In genomic region chr12:108836722-108837121, GRCm38 (mm10) we compare ENCODE assay signal across 8 mouse cellular contexts. TPM values are rescaled to one million over a fixed set of nuclear protein-coding genes. Genes with fewer than 3 reads are reported as not detected.
A peak's percentile ranks its signal among the peaks of the same experiment; 100 is the strongest.
DNase-seq lines count a peak whose midpoint lies in the region; ATAC-seq and TF ChIP-seq lines count a peak whose summit lies in the region.
"Had no signal": no experiment of that assay in that cellular context is flagged by ENCODE, and none has a peak within 500 bp of the region (broad histone marks: within the 10 kb centered on the region; RNA-seq: fewer than 3 reads in every experiment).

No protein-coding gene starts in this region.

- no peaks in the 10 kb centered on the region for H3K9me3 ChIP-seq in embryonic facial prominence, embryonic 13.5 days
- no peaks in the 10 kb centered on the region for H3K9me3 ChIP-seq in intestine, embryonic 14.5 days (ENCODE audit: control insufficient read depth, low read length)
- H3K9me3 ChIP-seq in neural tube, embryonic 13.5 days = no peaks in the 10 kb centered on the region

- peak overlapping the region; percentile 85 for H3K27ac ChIP-seq in embryonic facial prominence, embryonic 13.5 days
- peak overlapping the region; percentile 82 for H3K27ac ChIP-seq in intestine, embryonic 14.5 days (ENCODE audit: low read depth)
- peak overlapping the region; percentile 86 for H3K27ac ChIP-seq in neural tube, embryonic 13.5 days (replicated peaks)
- H3K27ac ChIP-seq: macrophage had no signal

- H3K27me3 ChIP-seq in embryonic facial prominence, embryonic 13.5 days = no peaks in the 10 kb centered on the region
- H3K27me3 ChIP-seq in intestine, embryonic 14.5 days (replicated peaks; ENCODE audit: control insufficient read depth, insufficient read depth, low read length) = no peaks in the 10 kb centered on the region
- peaks cover 6% of the 10 kb centered on the region; the same call in 1 of the 2 replicates for H3K27me3 ChIP-seq in neural tube, embryonic 13.5 days

- no peak for DNase-seq in lung, adult 2 months
- DNase-seq in lung, postnatal 4 days = no peak
- DNase-seq in intestine, embryonic 14.5 days (ENCODE audit: low spot score) = no peak
- no peak for DNase-seq in adrenal gland, adult 2 months
- DNase-seq in natural killer cell, adult 2 months (ENCODE audit: low spot score in 2 of 2) = no peak

- peak overlapping the region; percentile 97 for H3K4me2 ChIP-seq in embryonic facial prominence, embryonic 13.5 days
- peak overlapping the region; percentile 94 for H3K4me2 ChIP-seq in intestine, embryonic 14.5 days (ENCODE audit: low read length)
- peak overlapping the region; percentile 77 for H3K4me2 ChIP-seq in neural tube, embryonic 13.5 days

- no peak for TF ChIP-seq POLR2A in lung, adult 2 months (IDR thresholded peaks at IDR 0.05; ENCODE audit: borderline replicate concordance, extremely low read depth, low read depth, low read length)

- H3K9ac ChIP-seq in embryonic facial prominence, embryonic 13.5 days = peak overlapping the region; percentile 90
- peak overlapping the region; percentile 75 for H3K9ac ChIP-seq in intestine, embryonic 14.5 days (ENCODE audit: low read length)
- peak overlapping the region; percentile 84 for H3K9ac ChIP-seq in neural tube, embryonic 13.5 days

- WGBS in lung, adult 2 months = 25% methylated on average over 7 of the region's 7 CpGs
- WGBS in embryonic facial prominence, embryonic 13.5 days = 46% methylated on average over 7 of the region's 7 CpGs
- 40% methylated on average over 7 of the region's 7 CpGs for WGBS in intestine, embryonic 14.5 days
- 71% methylated on average over 7 of the region's 7 CpGs for WGBS in neural tube, embryonic 13.5 days

- ATAC-seq in embryonic facial prominence, embryonic 13.5 days (ENCODE audit: insufficient number of reproducible peaks, insufficient read depth, low FRiP score, low TSS enrichment, low read depth) = no peak
- no peak for ATAC-seq in intestine, embryonic 14.5 days (replicated peaks; ENCODE audit: low FRiP score, low TSS enrichment, low read depth)
- ATAC-seq in neural tube, embryonic 13.5 days (ENCODE audit: low read depth) = no peak

- peak overlapping the region; percentile 93 for H3K4me3 ChIP-seq in lung, adult 2 months (replicated peaks; ENCODE audit: extremely low read depth, low read depth, low read length)
- H3K4me3 ChIP-seq in embryonic facial prominence, embryonic 13.5 days = peak overlapping the region; percentile 73
- peak overlapping the region; percentile 53 for H3K4me3 ChIP-seq in intestine, embryonic 14.5 days (ENCODE audit: low read depth, low read length)
- H3K4me3 ChIP-seq in neural tube, embryonic 13.5 days = peak overlapping the region; percentile 67

- H3K36me3 ChIP-seq in embryonic facial prominence, embryonic 13.5 days = peaks cover 21% of the 10 kb centered on the region
- peaks cover 10% of the 10 kb centered on the region for H3K36me3 ChIP-seq in intestine, embryonic 14.5 days (ENCODE audit: control insufficient read depth, insufficient read depth, low read length)
- H3K36me3 ChIP-seq in neural tube, embryonic 13.5 days = peaks cover 10% of the 10 kb centered on the region

- peaks cover 18% of the 10 kb centered on the region for H3K4me1 ChIP-seq in lung, adult 2 months (ENCODE audit: control insufficient read depth, insufficient read depth, low read length)
- peaks cover 48% of the 10 kb centered on the region for H3K4me1 ChIP-seq in embryonic facial prominence, embryonic 13.5 days
- H3K4me1 ChIP-seq in intestine, embryonic 14.5 days (replicated peaks; ENCODE audit: control insufficient read depth, insufficient read depth, low read length) = peaks cover 31% of the 10 kb centered on the region
- peaks cover 64% of the 10 kb centered on the region for H3K4me1 ChIP-seq in neural tube, embryonic 13.5 days (replicated peaks)

- no peak for TF ChIP-seq CTCF in lung, adult 2 months (IDR thresholded peaks at IDR 0.05; ENCODE audit: insufficient read depth, low read length)

RNA-seq across cellular contexts. Expression of gene Slc25a47, which starts 0.9 kb away (rescaled TPM):
- polyA plus RNA-seq in lung, adult 2 months (2012; rRNA removed) = 13.7 and 14.7 TPM in 2 replicates
- 13.1 and 16.6 TPM in 2 replicates for polyA plus RNA-seq in embryonic facial prominence, embryonic 13.5 days (2015; fragmentation: Nextera tagmentation; extraction: Ambion mirVana)
- 11.0 and 12.4 TPM in 2 replicates for polyA plus RNA-seq in intestine, embryonic 14.5 days (2014; fragmentation: Nextera tagmentation; extraction: Ambion mirVana)
- 12.1 and 12.3 TPM in 2 replicates for polyA plus RNA-seq in neural tube, embryonic 13.5 days (2015; fragmentation: Nextera tagmentation; extraction: Ambion mirVana)
- total RNA-seq in adrenal gland, adult 2 months (2021) = 10 to 100 TPM in 1 of 2 experiments, 1 to 10 TPM in 1; 8.4 to 12.2 TPM
- 16.6 TPM in 2 replicates for polyA plus RNA-seq in adrenal gland, adult 2 months (2012; rRNA removed)

RNA-seq across cellular contexts. Expression of gene Slc25a29, which starts 1.0 kb away (rescaled TPM):
- 15.1 and 19.0 TPM in 2 replicates for polyA plus RNA-seq in lung, adult 2 months (2012; rRNA removed)
- 15.1 and 15.8 TPM in 2 replicates for polyA plus RNA-seq in embryonic facial prominence, embryonic 13.5 days (2015; fragmentation: Nextera tagmentation; extraction: Ambion mirVana)
- polyA plus RNA-seq in intestine, embryonic 14.5 days (2014; fragmentation: Nextera tagmentation; extraction: Ambion mirVana) = 6.0 and 7.1 TPM in 2 replicates
- polyA plus RNA-seq in neural tube, embryonic 13.5 days (2015; fragmentation: Nextera tagmentation; extraction: Ambion mirVana) = 16.5 and 18.4 TPM in 2 replicates
- total RNA-seq in adrenal gland, adult 2 months (2021) = 10 to 100 TPM; 14.0 to 17.7 TPM
- 93.3 and 111 TPM in 2 replicates for polyA plus RNA-seq in adrenal gland, adult 2 months (2012; rRNA removed)

RNA-seq across cellular contexts. Expression of gene Yy1, which starts 43.9 kb away (rescaled TPM):
- 19.3 and 22.0 TPM in 2 replicates for polyA plus RNA-seq in lung, adult 2 months (2012; rRNA removed)
- polyA plus RNA-seq in embryonic facial prominence, embryonic 13.5 days (2015; fragmentation: Nextera tagmentation; extraction: Ambion mirVana) = 18.6 and 21.3 TPM in 2 replicates
- polyA plus RNA-seq in intestine, embryonic 14.5 days (2014; fragmentation: Nextera tagmentation; extraction: Ambion mirVana) = 18.4 and 20.5 TPM in 2 replicates
- 13.5 and 14.2 TPM in 2 replicates for polyA plus RNA-seq in neural tube, embryonic 13.5 days (2015; fragmentation: Nextera tagmentation; extraction: Ambion mirVana)
- total RNA-seq in adrenal gland, adult 2 months (2021) = 100 to 1,000 TPM in 1 of 2 experiments, 10 to 100 TPM in 1; 56.2 to 102 TPM
- polyA plus RNA-seq in adrenal gland, adult 2 months (2012; rRNA removed) = 22.5 and 27.8 TPM in 2 replicates

RNA-seq across cellular contexts. Expression of gene Wdr25, which starts 56.7 kb away (rescaled TPM):
- 15.7 and 18.3 TPM in 2 replicates for polyA plus RNA-seq in lung, adult 2 months (2012; rRNA removed)
- polyA plus RNA-seq in embryonic facial prominence, embryonic 13.5 days (2015; fragmentation: Nextera tagmentation; extraction: Ambion mirVana) = 9.6 and 10.8 TPM in 2 replicates
- polyA plus RNA-seq in intestine, embryonic 14.5 days (2014; fragmentation: Nextera tagmentation; extraction: Ambion mirVana) = 3.8 and 4.9 TPM in 2 replicates
- 6.5 and 7.4 TPM in 2 replicates for polyA plus RNA-seq in neural tube, embryonic 13.5 days (2015; fragmentation: Nextera tagmentation; extraction: Ambion mirVana)
- total RNA-seq in adrenal gland, adult 2 months (2021) = 10 to 100 TPM in 1 of 2 experiments, 1 to 10 TPM in 1; 6.7 to 12.0 TPM
- polyA plus RNA-seq in adrenal gland, adult 2 months (2012; rRNA removed) = 6.5 and 8.3 TPM in 2 replicates

RNA-seq across cellular contexts. Expression of gene Wars, which starts 57.3 kb away (rescaled TPM):
- polyA plus RNA-seq in lung, adult 2 months (2012; rRNA removed) = 119 and 127 TPM in 2 replicates
- polyA plus RNA-seq in embryonic facial prominence, embryonic 13.5 days (2015; fragmentation: Nextera tagmentation; extraction: Ambion mirVana) = 75.6 and 78.6 TPM in 2 replicates
- 93.0 and 94.1 TPM in 2 replicates for polyA plus RNA-seq in intestine, embryonic 14.5 days (2014; fragmentation: Nextera tagmentation; extraction: Ambion mirVana)
- polyA plus RNA-seq in neural tube, embryonic 13.5 days (2015; fragmentation: Nextera tagmentation; extraction: Ambion mirVana) = 108 and 109 TPM in 2 replicates
- 10 to 100 TPM; 53.2 to 66.3 TPM for total RNA-seq in adrenal gland, adult 2 months (2021)
- 56.3 and 61.5 TPM in 2 replicates for polyA plus RNA-seq in adrenal gland, adult 2 months (2012; rRNA removed)
